Mouse (Mus musculus): ENCODE results near the gene Fam129a.
"Not testable (repeated sequence)": the region's sequence is repeated elsewhere in the genome, so short reads cannot be mapped to it uniquely, and the experiment has no call there.

- TF ChIP-seq HCFC1 (IDR thresholded peaks at IDR 0.05; ENCODE audit: borderline replicate concordance, insufficient read depth, low read length); MAFK (IDR thresholded peaks at IDR 0.05; ENCODE audit: insufficient read depth, low read depth, low read length); ZC3H11A (IDR thresholded peaks at IDR 0.05; ENCODE audit: borderline replicate concordance, low read depth, low read length); CHD2 (IDR thresholded peaks at IDR 0.05; ENCODE audit: low read depth, low read length): not testable (repeated sequence)
These were observed 121.9 kb downstream of the Fam129a start for GRCm38 (mm10) chr1:151692867-151693266.
